Mouse (Mus musculus): ENCODE measurements around the gene Msh6. TPM values are rescaled to one million over a fixed set of nuclear protein-coding genes. Genes with fewer than 3 reads are reported as not detected.

The Msh6 gene
- total and polyA plus RNA-seq, 2 experiments from 2014 or later, result 18.4 to 29.3 TPM

- no peaks in the 10 kb centered on the region for H3K9me3 ChIP-seq (ENCODE audit: low read length)
- H3K4me2 ChIP-seq (ENCODE audit: low read depth), result no peak overlapping the region
- no peak overlapping the region for H3K9ac ChIP-seq
- no peak overlapping the region for H3K27ac ChIP-seq (ENCODE audit: low read depth, low read length)
- H3K27me3 ChIP-seq (ENCODE audit: insufficient read depth, low read length), result no peaks in the 10 kb centered on the region
- H3K4me3 ChIP-seq (ENCODE audit: low read depth, low read length), result no peak overlapping the region
- DNase-seq (no peak), ATAC-seq (no peak)
- no peaks in the 10 kb centered on the region for H3K36me3 ChIP-seq (ENCODE audit: insufficient read depth)
- no peaks in the 10 kb centered on the region for H3K4me1 ChIP-seq (ENCODE audit: insufficient read depth)
- TF ChIP-seq CTCF (IDR thresholded peaks at IDR 0.05; ENCODE audit: low read depth), result no peak
- 84% methylated on average over 17 of the region's 17 CpGs for WGBS
These were observed 54.5 kb downstream of the Msh6 start for GRCm38 (mm10) chr17:88029194-88029970.

- H3K27ac ChIP-seq (ENCODE audit: low read depth, low read length), result no peak overlapping the region
- H3K4me2 ChIP-seq (ENCODE audit: low read depth), result no peak overlapping the region
- H3K36me3 ChIP-seq (ENCODE audit: insufficient read depth), result no peaks in the 10 kb centered on the region
- WGBS, result 86% methylated on average over 5 of the region's 5 CpGs
- no peak overlapping the region for H3K9ac ChIP-seq
- no peaks in the 10 kb centered on the region for H3K9me3 ChIP-seq (ENCODE audit: low read length)
- no peak for DNase-seq
- H3K27me3 ChIP-seq (ENCODE audit: insufficient read depth, low read length), result no peaks in the 10 kb centered on the region
- no peaks in the 10 kb centered on the region for H3K4me1 ChIP-seq (ENCODE audit: insufficient read depth)
- no peak overlapping the region for H3K4me3 ChIP-seq (ENCODE audit: low read depth, low read length)
- no peak for TF ChIP-seq CTCF (IDR thresholded peaks at IDR 0.05; ENCODE audit: low read depth)
- ATAC-seq, result no peak
These were observed 56.9 kb downstream of the Msh6 start for GRCm38 (mm10) chr17:88031755-88032154.

DNA sequence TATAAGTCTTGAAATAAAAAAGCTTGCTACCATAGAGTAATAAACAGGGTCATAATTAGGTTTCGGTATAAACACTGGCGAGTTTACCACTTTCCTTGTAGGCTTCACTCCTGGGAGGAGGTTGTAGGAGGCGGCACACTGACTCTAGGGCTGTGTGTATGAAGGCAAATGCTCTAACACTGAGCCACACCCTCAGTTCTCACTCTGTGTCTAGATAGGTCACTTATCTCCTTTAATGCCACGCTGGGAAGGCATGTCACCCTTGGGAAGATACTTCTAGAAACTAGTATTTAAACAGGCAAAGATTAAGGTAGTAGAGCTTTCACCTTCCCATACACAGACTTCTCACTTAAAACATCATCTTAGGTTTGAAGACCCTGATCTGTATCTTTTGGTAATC, 59.6 kb downstream of the Msh6 start:
- H3K27me3 ChIP-seq (ENCODE audit: insufficient read depth, low read length), result no peaks in the 10 kb centered on the region
- no peaks in the 10 kb centered on the region for H3K4me1 ChIP-seq (ENCODE audit: insufficient read depth)
- no peak for DNase-seq
- no peaks in the 10 kb centered on the region for H3K36me3 ChIP-seq (ENCODE audit: insufficient read depth)
- no peaks in the 10 kb centered on the region for H3K9me3 ChIP-seq (ENCODE audit: low read length)
- ATAC-seq, result no peak
- no peak overlapping the region for H3K4me3 ChIP-seq (ENCODE audit: low read depth, low read length)
- no peak overlapping the region for H3K9ac ChIP-seq
- WGBS, result 93% methylated on average over 4 of the region's 4 CpGs
- H3K27ac ChIP-seq (ENCODE audit: low read depth, low read length), result no peak overlapping the region
- no peak for TF ChIP-seq CTCF (IDR thresholded peaks at IDR 0.05; ENCODE audit: low read depth)
- H3K4me2 ChIP-seq (ENCODE audit: low read depth), result no peak overlapping the region

Other genes starting within 250 kb of the Msh6 start
- gene Kcnk12, start 177.1 kb upstream of the Msh6 start, total RNA-seq (2014; rRNA removed), result 6.9 and 7.9 TPM in 2 replicates
- gene Kcnk12, start 177.1 kb upstream of the Msh6 start, polyA plus RNA-seq (2015; fragmentation: Nextera tagmentation; extraction: Ambion mirVana), result 3.3 and 4.5 TPM in 2 replicates
- gene Rpl36-ps4, start 54.1 kb upstream of the Msh6 start, total RNA-seq (2014; rRNA removed), result not detected in 2 replicates
- not detected in 2 replicates for gene Rpl36-ps4, start 54.1 kb upstream of the Msh6 start, polyA plus RNA-seq (2015; fragmentation: Nextera tagmentation; extraction: Ambion mirVana)
- 56.7 and 72.8 TPM in 2 replicates for gene Fbxo11, start 90.2 kb downstream of the Msh6 start, total RNA-seq (2014; rRNA removed)
- gene Fbxo11, start 90.2 kb downstream of the Msh6 start, polyA plus RNA-seq (2015; fragmentation: Nextera tagmentation; extraction: Ambion mirVana), result 19.6 and 24.9 TPM in 2 replicates